Mouse (Mus musculus): ENCODE data around the gene Cyp26c1. TPM values are rescaled to one million over a fixed set of nuclear protein-coding genes. Genes with fewer than 3 reads are reported as not detected.

Cyp26c1 gene
- total RNA-seq, 2 experiments from 2014 or later: 0.13 TPM; not detected in 1

- no peak overlapping the region for H3K4me3 ChIP-seq
Measured at GRCm38 (mm10) chr19:37705722-37706121, 20.3 kb downstream of the Cyp26c1 start.

GRCm38 (mm10) chr19:37714681-37715080 lies 29.3 kb downstream of the Cyp26c1 start:
- DNase-seq: no peak
- no peak overlapping the region for H3K27ac ChIP-seq
- H3K4me3 ChIP-seq: no peak overlapping the region
- intact Hi-C loops (cut with DNase I): no loop called here
- no peak for TF ChIP-seq CTCF (IDR thresholded peaks at IDR 0.05)

More at GRCm38 (mm10) chr19:37705722-37706121, 20.3 kb downstream of the Cyp26c1 start:
- intact Hi-C loops (cut with DNase I): no loop called here
- DNase-seq: no peak
- TF ChIP-seq CTCF (IDR thresholded peaks at IDR 0.05): no peak
- no peak overlapping the region for H3K27ac ChIP-seq

DNA sequence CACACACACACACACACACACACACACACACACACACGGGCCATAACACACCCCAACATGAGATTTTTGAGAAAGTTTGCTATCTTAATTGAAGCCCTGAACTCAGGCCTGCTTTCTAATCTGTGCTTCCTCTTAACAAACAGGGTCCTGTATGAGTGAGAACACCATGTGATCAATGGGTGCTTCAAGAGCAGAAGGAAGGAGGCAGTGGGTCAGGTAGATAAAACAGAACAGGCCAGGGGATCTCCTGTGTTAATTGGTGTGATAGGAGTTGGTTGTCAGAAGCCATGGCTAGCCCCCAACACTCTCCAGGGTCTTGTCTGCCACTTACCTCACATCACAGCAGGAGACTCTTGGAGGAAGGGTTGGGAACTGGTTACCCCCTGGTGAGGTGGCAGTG lies 30.6 kb downstream of the Cyp26c1 start:
- intact Hi-C loops (cut with DNase I): no loop called here
- TF ChIP-seq CTCF (IDR thresholded peaks at IDR 0.05): no peak

DNA sequence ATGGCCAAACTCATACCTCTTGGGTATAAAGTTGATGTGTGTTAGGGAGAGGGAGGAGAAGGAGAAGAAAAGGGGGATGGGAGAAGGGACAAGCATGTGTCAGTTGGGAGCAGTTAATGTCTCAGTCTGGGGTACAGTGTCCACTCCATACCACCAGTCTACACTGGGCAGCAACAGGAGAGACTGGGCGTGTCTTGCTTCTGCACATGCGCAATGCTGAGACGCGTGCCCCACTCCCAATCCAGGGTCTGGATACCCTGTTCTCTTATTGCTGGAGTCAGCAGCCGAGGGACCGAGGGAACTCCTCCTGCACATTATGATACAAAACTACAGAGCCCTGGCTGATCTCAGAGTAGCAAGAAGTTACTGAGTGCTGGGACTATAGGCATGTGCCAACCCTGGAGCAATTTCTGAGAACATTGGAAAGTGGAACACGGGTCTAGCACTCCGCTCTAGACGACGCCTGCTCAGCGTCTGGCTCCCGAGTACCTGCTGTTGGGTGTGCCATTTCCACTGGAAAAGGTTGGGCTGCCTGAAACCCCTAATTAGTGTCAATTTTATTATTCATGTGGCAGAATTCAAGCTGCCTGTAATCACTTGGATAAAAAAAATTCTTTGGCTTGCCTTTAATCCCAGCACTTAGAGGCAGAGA lies 31.3 kb downstream of the Cyp26c1 start:
- no peak overlapping the region for H3K4me3 ChIP-seq
- intact Hi-C loops (cut with DNase I): no loop called here
- no peak overlapping the region for H3K27ac ChIP-seq
- no peak for DNase-seq
- TF ChIP-seq CTCF (IDR thresholded peaks at IDR 0.05): no peak

More for the DNA sequence above, 30.6 kb downstream of the Cyp26c1 start:
- DNase-seq: no peak
- H3K4me3 ChIP-seq: no peak overlapping the region
- no peak overlapping the region for H3K27ac ChIP-seq

DNA sequence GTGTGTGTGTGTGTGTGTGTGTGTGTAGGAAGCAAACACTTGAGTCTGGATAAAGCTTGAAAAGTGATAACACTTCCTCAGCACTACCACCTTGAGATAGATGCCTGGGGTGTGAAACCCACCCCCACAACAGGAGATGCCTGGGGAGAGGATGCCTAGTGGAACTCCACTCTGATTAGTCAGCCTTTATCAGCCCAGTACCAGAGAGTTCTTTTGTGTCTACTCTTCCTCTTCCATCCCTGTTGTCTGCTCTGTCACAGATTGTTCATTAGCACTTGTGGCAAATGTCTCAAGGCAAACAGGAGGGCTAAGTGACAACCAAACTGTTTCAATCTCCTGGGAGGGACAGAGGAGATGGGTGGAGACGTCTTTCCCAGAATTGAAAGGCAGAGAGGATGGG lies 33.8 kb downstream of the Cyp26c1 start:
- H3K27ac ChIP-seq: no peak overlapping the region
- no peak for TF ChIP-seq CTCF (IDR thresholded peaks at IDR 0.05)
- H3K4me3 ChIP-seq: no peak overlapping the region
- DNase-seq: no peak
- intact Hi-C loops (cut with DNase I): no loop called here

- intact Hi-C loops (cut with DNase I): no loop called here
- Histone ChIP-seq H3K4me3 (no peak overlapping the region), H3K27ac (no peak overlapping the region)
- TF ChIP-seq CTCF (IDR thresholded peaks at IDR 0.05): no peak
- DNase-seq: no peak
Measured at GRCm38 (mm10) chr19:37724591-37724990, 39.2 kb downstream of the Cyp26c1 start.

- intact Hi-C loops (cut with DNase I): no loop called here
- H3K27ac ChIP-seq: no peak overlapping the region
- H3K4me3 ChIP-seq: no peak overlapping the region
- no peak for TF ChIP-seq CTCF (IDR thresholded peaks at IDR 0.05)
- no peak for DNase-seq
Measured at GRCm38 (mm10) chr19:37726585-37726984, 41.2 kb downstream of the Cyp26c1 start.

DNA sequence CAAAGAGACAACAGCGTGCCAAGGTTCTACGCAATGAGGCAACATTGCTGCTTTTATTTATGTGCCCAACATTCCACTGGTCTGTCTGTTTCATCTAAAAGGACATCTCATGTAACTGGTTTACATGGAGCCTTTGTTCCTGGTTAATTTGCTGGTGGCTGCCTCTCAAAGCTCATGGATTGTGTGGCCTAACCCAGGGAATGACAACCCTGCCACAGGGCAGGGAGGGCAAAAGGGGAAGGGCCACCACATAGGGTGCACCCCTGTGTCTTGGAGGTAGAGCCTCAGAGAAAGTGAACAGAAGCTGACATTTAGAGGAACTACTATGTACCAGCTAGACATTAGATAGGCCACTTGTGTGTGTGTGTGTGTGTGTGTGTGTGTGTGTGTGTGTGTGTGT lies 42.0 kb downstream of the Cyp26c1 start:
- no peak for TF ChIP-seq CTCF (IDR thresholded peaks at IDR 0.05)
- no peak overlapping the region for H3K27ac ChIP-seq
- DNase-seq: no peak
- H3K4me3 ChIP-seq: no peak overlapping the region
- intact Hi-C loops (cut with DNase I): no loop called here

DNA sequence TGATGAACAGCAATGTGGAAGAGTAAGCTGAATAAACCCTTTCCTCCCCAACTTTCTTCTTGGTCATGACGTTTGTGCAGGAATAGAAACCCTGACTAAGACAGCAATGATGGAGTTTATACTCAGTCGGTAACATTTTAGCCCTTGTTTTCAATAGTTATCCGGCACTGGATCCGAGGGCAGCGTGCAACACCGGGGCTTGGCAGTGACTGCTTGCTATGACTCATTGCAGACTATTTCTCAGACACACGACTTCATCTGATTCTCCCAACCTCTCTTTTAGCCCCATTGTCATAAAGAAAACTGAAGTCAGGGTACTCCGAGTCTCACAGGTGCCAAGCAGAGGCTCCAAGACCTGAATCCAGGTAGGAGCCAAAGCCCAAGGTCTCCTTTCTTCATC lies 50.0 kb downstream of the Cyp26c1 start:
- Histone ChIP-seq H3K27ac (no peak overlapping the region), H3K4me3 (no peak overlapping the region)
- intact Hi-C loops (cut with DNase I): no loop called here
- TF ChIP-seq CTCF (IDR thresholded peaks at IDR 0.05): no peak
- DNase-seq: no peak

- TF ChIP-seq CTCF (IDR thresholded peaks at IDR 0.05): no peak
- intact Hi-C loops (cut with DNase I): no loop called here
- Histone ChIP-seq H3K4me3 (no peak overlapping the region), H3K27ac (no peak overlapping the region)
- no peak for DNase-seq
Measured at GRCm38 (mm10) chr19:37738575-37738974, 53.2 kb downstream of the Cyp26c1 start.

DNA sequence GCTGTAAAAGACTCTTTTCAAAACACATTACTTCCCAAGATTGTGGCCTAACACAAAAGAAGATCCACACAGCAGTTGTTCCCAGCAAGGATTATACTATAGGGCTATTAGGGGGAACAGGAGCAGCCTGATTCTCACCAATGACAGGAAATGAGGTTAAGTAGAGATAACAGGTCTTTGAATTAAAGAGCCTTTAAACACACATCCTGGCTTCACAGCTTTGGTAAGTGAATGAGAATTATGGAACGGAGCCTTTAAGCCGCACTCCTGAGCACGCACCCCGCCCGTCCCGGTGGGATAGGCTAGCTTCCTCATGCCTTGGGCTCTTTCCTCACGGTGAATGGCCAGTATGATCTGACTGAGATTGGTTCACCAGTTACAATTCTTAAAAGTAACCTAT lies 54.7 kb downstream of the Cyp26c1 start:
- intact Hi-C loops (cut with DNase I): no loop called here
- TF ChIP-seq CTCF (IDR thresholded peaks at IDR 0.05): no peak
- no peak overlapping the region for H3K4me3 ChIP-seq
- H3K27ac ChIP-seq: no peak overlapping the region
- DNase-seq: no peak

Other genes with a start within 250 kb of the Cyp26c1 start
- gene Exoc6, start 135.2 kb upstream of the Cyp26c1 start, total RNA-seq (2021): 10 to 100 TPM; 51.3 to 67.3 TPM
- under 1 TPM; 0.18 to 0.36 TPM for gene Cyp26a1, start 12.2 kb downstream of the Cyp26c1 start, total RNA-seq (2021)